Mouse (Mus musculus) intestine, embryonic 14.5 days (tissue): ENCODE measurements around the gene Lin7a. TPM values are rescaled to one million over a fixed set of nuclear protein-coding genes. Genes with fewer than 3 reads are reported as not detected.
"Not testable (repeated sequence)": the region's sequence is repeated elsewhere in the genome, so short reads cannot be mapped to it uniquely, and the experiment has no call there.

Experiments
- ATAC-seq: fragments of 200-750 bp; cut with Nextera tagmentation; replicated peaks from 2 replicates; pipeline ENCODE4 v1.8.0; 2017; ENCODE audit warnings: low read depth, moderate number of reproducible peaks, moderate TSS enrichment, moderate library complexity; ENCODE audit not compliant: low FRiP score, low TSS enrichment
- DNase-seq: peaks from one replicate; pipeline ENCODE4 v3.0.0-alpha.2; 2018; ENCODE audit warnings: low spot score
- H3K27ac ChIP-seq: fragments of 300-500 bp; sonication (generic); 2 replicates; pipeline ENCODE4 v1.5.1; 2014; ENCODE audit warnings: low read depth, mild to moderate bottlenecking, control low read depth
- H3K27me3 ChIP-seq: fragments of 300-500 bp; sonication (generic); replicated peaks from 2 replicates; pipeline ENCODE4 v1.6.1; 2014; ENCODE audit warnings: low read length, control low read depth; ENCODE audit not compliant: control insufficient read depth, insufficient read depth
- H3K36me3 ChIP-seq: fragments of 300-500 bp; sonication (generic); 2 replicates; pipeline ENCODE4 v1.6.1; 2014; ENCODE audit warnings: low read length, control low read depth; ENCODE audit not compliant: control insufficient read depth, insufficient read depth
- H3K4me1 ChIP-seq: fragments of 300-500 bp; sonication (generic); replicated peaks from 2 replicates; pipeline ENCODE4 v1.6.1; 2014; ENCODE audit warnings: low read length, control low read depth, mixed read lengths; ENCODE audit not compliant: control insufficient read depth, insufficient read depth
- H3K4me2 ChIP-seq: fragments of 300-500 bp; sonication (generic); 2 replicates; pipeline ENCODE4 v1.6.1; 2014; ENCODE audit warnings: low read length
- H3K4me3 ChIP-seq: fragments of 300-500 bp; sonication (generic); 2 replicates; pipeline ENCODE4 v1.5.1; 2014; ENCODE audit warnings: low read depth, low read length, control low read depth, mixed read lengths
- H3K9ac ChIP-seq: fragments of 300-500 bp; sonication (generic); 2 replicates; pipeline ENCODE4 v1.6.1; 2014; ENCODE audit warnings: mild to moderate bottlenecking, low read length
- H3K9me3 ChIP-seq: fragments of 300-500 bp; sonication (generic); 2 replicates; pipeline ENCODE4 v1.6.1; 2016; ENCODE audit warnings: low read length, control low read depth; ENCODE audit not compliant: control insufficient read depth
- WGBS: fragments of 180-500 bp; shearing (Covaris S2); extraction: QIAGEN DNeasy Blood & Tissue Kit; methylation state at CpG from one replicate; pipeline ENCODE4 v1.1.7; 2014; 5-methylcytosine and 5-hydroxymethylcytosine counted together
- polyA plus RNA-seq: library from polyadenylated mRNA; unstranded; fragments of >200 nt; fragmentation: Nextera tagmentation; extraction: Ambion mirVana; gene quantifications from 2 replicates; pipeline ENCODE4 v1.2.1, GENCODE M21; 2014

The Lin7a gene
- polyA plus RNA-seq, 1 experiment from 2014 or later, result 5.9 TPM

GRCm38 (mm10) chr10:107240446-107240845 lies 31.0 kb upstream of the Lin7a start:
- no peak overlapping the region for H3K9ac ChIP-seq
- no peak overlapping the region for H3K27ac ChIP-seq
- 84% methylated on average over 1 of the region's 1 CpGs for WGBS
- H3K4me3 ChIP-seq, result no peak overlapping the region
- ATAC-seq (no peak), DNase-seq (no peak)
- no peaks in the 10 kb centered on the region for H3K27me3 ChIP-seq
- H3K9me3 ChIP-seq, result no peaks in the 10 kb centered on the region
- H3K4me2 ChIP-seq, result no peak overlapping the region
- H3K4me1 ChIP-seq, result no peaks in the 10 kb centered on the region
- H3K36me3 ChIP-seq, result no peaks in the 10 kb centered on the region

DNA sequence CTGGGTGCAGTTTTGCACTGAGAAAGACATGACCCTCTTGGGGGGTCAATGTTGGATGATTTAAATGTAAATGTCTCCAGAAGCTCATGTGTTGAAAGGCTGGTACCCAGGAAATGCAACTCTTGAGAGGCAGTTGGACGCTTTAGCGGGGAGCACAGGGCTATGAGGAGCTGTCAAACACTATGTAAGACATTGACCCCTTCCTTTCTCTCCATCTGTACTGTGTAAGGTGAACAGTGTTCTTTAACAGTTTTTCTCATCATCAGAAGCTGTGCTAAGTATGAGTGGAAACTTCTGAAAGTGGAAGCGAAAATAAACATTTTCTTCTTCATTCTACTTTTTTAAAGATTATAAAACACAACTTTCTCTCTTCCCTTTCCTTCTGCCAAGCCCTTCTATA lies 30.5 kb upstream of the Lin7a start:
- DNase-seq, result no peak
- H3K36me3 ChIP-seq, result no peaks in the 10 kb centered on the region
- no peak for ATAC-seq
- WGBS, result 91% methylated on average over 3 of the region's 3 CpGs
- no peaks in the 10 kb centered on the region for H3K9me3 ChIP-seq
- no peaks in the 10 kb centered on the region for H3K4me1 ChIP-seq
- H3K4me2 ChIP-seq, result no peak overlapping the region
- no peak overlapping the region for H3K4me3 ChIP-seq
- H3K27me3 ChIP-seq, result no peaks in the 10 kb centered on the region
- no peak overlapping the region for H3K9ac ChIP-seq
- no peak overlapping the region for H3K27ac ChIP-seq

- Histone ChIP-seq H3K36me3 (no peaks in the 10 kb centered on the region), H3K9me3 (no peaks in the 10 kb centered on the region), H3K4me3 (no peak overlapping the region), H3K9ac (no peak overlapping the region), H3K4me1 (no peaks in the 10 kb centered on the region), H3K27me3 (no peaks in the 10 kb centered on the region), H3K27ac (no peak overlapping the region), H3K4me2 (no peak overlapping the region)
- DNase-seq, result no peak
- no peak for ATAC-seq
Observed at GRCm38 (mm10) chr10:107241406-107241805, 30.1 kb upstream of the Lin7a start.

GRCm38 (mm10) chr10:107241999-107242398 lies 29.5 kb upstream of the Lin7a start:
- DNase-seq, H3K4me3 ChIP-seq, ATAC-seq, H3K36me3 ChIP-seq, H3K4me1 ChIP-seq, H3K27ac ChIP-seq, H3K27me3 ChIP-seq, H3K9me3 ChIP-seq, H3K4me2 ChIP-seq, H3K9ac ChIP-seq: not testable (repeated sequence)
- 81% methylated on average over 1 of the region's 1 CpGs for WGBS

DNA sequence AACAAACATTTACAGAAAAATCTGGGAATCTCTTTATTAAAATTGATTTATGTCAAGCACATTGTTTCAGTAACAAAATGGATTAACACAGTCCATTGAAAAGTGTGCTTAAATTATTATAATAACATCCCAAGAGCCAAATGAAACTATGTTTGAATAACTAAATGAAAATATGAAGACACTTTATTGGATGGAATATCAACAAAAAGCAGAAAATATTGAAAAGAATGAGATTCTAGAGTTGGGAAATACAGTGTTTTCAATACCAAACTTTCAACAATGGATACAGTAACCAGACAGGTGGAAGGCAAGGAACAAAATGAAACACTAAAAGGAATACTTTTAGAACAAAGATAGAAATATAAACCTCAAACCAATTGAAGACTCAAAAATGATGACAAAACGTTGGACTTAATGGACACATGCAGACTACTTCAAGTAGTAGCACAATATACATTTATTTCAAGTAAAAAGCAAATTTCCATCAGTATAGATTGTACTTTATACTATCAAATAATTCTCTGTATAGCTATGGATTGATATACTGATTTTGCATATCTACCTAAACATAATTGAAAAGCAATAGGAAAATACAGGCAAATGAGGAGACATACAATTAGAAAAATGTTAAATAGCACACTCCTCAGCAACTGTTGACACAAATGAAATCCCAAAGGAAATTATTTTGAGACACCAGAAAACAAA lies 28.6 kb upstream of the Lin7a start:
- Histone ChIP-seq H3K9ac (no peak overlapping the region), H3K9me3 (no peaks in the 10 kb centered on the region), H3K36me3 (no peaks in the 10 kb centered on the region), H3K4me2 (no peak overlapping the region), H3K4me1 (no peaks in the 10 kb centered on the region), H3K4me3 (no peak overlapping the region), H3K27me3 (no peaks in the 10 kb centered on the region), H3K27ac (no peak overlapping the region)
- ATAC-seq (no peak), DNase-seq (no peak)
- 90% methylated on average over 1 of the region's 1 CpGs for WGBS

DNA sequence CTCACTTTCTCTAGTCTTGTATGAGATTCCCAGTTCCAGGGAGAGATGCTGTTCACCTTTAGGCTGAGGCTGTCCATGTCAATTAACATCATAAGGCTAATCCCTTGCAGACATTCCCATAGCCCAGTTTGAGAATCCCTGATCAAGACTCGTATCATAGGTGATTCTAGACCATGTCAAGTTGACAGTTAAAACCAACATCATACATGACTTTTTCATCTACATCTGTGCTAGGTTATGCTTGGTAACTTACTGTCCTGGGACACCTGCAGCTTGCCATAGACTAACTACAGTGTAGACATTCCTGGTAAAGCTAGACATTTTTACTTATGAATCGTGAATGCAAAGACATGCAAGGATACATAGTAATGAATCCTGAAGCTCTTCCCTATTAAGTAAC lies 27.3 kb upstream of the Lin7a start:
- Histone ChIP-seq H3K4me2 (no peak overlapping the region), H3K9ac (no peak overlapping the region), H3K9me3 (no peaks in the 10 kb centered on the region), H3K27me3 (no peaks in the 10 kb centered on the region), H3K36me3 (no peaks in the 10 kb centered on the region), H3K4me3 (no peak overlapping the region), H3K27ac (no peak overlapping the region), H3K4me1 (no peaks in the 10 kb centered on the region)
- no peak for ATAC-seq
- WGBS, result 83% methylated on average over 2 of the region's 2 CpGs
- DNase-seq, result no peak

DNA sequence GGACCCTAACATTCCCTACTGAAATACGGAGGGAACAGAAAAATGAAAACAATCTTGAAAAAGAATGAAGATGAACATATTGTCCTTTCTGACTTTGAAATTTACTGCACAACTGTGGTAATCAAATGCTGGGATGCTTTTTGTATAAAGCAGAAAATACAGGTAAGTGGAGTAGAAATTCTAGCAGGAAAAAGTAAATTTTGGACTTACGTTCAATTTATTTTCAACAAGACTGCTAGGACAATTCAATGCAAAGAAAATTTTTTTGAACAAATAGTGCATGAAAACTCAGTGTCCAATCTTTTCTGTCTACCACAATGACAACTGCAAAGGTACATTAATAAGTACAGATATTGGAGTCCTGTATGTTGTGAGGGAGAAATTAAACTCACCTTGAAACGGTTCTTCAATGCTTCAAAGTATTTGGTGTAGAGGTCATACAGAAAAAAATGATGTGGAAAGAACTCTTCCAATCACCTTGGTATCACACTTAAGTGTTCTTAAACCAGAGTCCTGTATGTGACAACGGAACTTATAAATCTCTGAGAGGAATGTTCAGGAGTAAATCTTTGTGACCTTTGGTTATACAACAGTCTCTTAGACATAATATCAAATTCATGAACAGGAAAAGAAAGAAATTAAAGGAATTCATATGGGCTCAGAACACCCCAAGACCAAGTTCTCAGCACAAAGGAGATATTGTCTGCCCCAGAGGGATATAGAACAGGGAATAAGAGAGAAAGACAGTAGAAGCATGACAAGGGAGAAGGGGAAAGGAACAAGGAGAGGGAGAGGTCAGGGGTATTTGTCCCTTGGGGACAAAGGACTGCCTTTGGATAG lies 26.6 kb upstream of the Lin7a start:
- Histone ChIP-seq H3K9me3 (no peaks in the 10 kb centered on the region), H3K27ac (no peak overlapping the region), H3K4me2 (no peak overlapping the region), H3K4me1 (no peaks in the 10 kb centered on the region), H3K4me3 (no peak overlapping the region), H3K36me3 (no peaks in the 10 kb centered on the region), H3K9ac (no peak overlapping the region), H3K27me3 (no peaks in the 10 kb centered on the region)
- WGBS, result 84% methylated on average over 4 of the region's 4 CpGs
- ATAC-seq, result no peak
- no peak for DNase-seq

DNA sequence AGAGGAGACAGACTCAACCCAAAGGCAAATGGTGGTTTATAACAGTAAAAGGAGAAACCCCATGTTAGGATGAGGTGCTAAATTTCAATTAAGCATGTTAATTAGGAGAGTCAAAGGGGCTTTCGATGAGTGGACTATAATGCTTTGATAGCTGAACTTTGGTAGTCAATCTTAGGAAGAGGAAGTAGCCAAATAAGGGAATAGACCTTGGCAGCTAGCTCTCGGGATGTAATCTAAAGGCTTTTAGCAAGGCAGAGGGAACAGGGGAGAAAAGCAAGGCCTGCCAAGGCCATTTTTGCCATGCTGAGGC lies 26.0 kb upstream of the Lin7a start:
- no peak overlapping the region for H3K4me2 ChIP-seq
- H3K9me3 ChIP-seq, result no peaks in the 10 kb centered on the region
- H3K27me3 ChIP-seq, result no peaks in the 10 kb centered on the region
- H3K36me3 ChIP-seq, result no peaks in the 10 kb centered on the region
- 54% methylated on average over 2 of the region's 2 CpGs for WGBS
- ATAC-seq, result no peak
- no peak for DNase-seq
- H3K9ac ChIP-seq, result no peak overlapping the region
- H3K4me3 ChIP-seq, result no peak overlapping the region
- H3K4me1 ChIP-seq, result no peaks in the 10 kb centered on the region
- H3K27ac ChIP-seq, result no peak overlapping the region

DNA sequence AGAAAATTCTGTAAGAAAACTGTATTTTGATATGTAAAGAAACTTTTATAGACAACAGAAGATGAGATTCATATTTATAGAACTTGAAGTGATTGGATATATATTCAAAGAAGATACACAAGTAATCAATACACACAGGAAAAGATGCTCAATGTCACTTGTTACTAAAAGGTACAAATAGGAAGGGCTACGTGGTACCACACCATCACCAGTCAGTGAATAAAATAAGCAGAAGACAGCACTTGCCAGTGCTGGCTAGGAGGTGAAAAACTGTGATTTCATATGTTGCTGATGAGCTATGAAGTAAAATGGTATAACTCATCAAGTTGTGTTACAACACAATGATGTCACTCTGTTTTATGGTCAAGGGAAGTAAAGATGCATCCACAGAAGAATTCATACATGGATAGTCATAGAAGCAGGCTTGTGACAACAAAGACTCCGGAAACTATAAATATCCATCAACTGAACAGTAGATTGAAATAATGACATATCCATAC lies 25.5 kb upstream of the Lin7a start:
- 89% methylated on average over 2 of the region's 2 CpGs for WGBS

More for the DNA sequence above, 25.5 kb upstream of the Lin7a start:
- DNase-seq, result no peak
- ATAC-seq, result no peak
- H3K9ac ChIP-seq, result no peak overlapping the region
- H3K9me3 ChIP-seq, result no peaks in the 10 kb centered on the region
- no peaks in the 10 kb centered on the region for H3K36me3 ChIP-seq
- H3K4me1 ChIP-seq, result no peaks in the 10 kb centered on the region
- H3K27me3 ChIP-seq, result no peaks in the 10 kb centered on the region
- H3K4me2 ChIP-seq, result no peak overlapping the region
- H3K27ac ChIP-seq, result no peak overlapping the region
- H3K4me3 ChIP-seq, result no peak overlapping the region
